Mouse (Mus musculus) neutrophil, adult 65 days (primary cell): Measurements from ENCODE around the gene Gm10670. TPM values are rescaled to one million over a fixed set of nuclear protein-coding genes. Genes with fewer than 3 reads are reported as not detected.

ENCODE experiments used
- total RNA-seq: library from RNA; stranded (reverse); gene quantifications from 2 replicates; pipeline ENCODE4 v1.2.4, GENCODE M21; 2023

The Gm10670 gene
- total RNA-seq: not detected in 2 replicates

DNA sequence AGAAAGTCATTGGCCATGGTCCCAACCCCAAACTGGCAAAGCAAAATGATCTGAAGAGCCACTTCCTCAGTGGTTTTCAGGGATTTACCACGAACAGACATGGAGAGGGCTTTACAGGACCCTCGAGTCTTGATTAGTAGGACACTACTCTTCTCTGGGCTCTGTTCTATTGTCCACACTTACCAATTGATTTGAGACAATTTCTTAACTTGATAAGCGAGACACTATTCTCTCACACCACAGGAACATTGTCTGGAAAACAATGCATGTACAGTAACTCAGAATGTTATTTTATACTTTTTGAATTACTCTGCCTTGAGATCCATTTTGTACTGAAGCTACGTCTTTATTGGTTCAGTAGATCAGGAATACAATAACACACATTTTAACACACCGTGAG lies at the start of gene Gm10670:
Gene Gm10670 (minus strand): TSS at position 101 of the 400 bp plus-strand sequence.

DNA sequence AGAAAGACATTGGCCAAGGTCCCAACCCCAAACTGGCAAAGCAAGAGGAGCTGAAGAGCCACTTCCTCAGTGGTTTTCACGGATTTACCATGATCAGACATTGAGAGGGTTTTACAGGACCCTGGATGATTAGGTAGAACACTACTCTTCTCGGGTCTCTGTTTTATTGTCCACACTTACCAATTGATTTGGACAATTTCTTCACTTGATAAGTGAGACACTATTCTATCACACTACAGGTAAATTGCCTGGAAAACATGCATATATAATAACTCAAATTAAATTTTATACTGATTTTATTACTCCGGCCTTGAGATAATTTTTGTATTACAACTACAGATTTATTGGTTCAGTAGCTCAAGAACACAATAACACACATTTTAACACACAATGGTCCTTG lies 35.7 kb upstream of the Gm10670 start, which contains the start of gene Vmn1r103:
Gene Vmn1r103 (minus strand): TSS at position 101 of the 400 bp plus-strand sequence.

DNA sequence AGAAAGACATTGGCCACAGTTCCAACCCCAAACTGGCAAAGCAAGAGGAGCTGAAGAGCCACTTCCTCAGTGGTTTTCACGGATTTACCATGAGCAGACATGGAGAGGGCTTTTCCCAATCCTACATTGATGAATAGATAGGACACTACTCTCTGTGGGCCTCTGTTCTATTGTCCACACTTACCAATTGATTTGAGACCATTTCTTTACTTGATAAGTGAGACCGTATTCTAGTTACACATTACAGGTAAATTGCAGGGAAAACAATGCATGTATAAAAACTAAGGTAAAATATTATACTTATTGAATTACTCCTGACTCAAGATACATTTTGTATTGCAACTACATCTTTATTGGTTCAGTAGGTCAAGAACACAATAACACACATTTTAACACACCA lies 32.2 kb downstream of the Gm10670 start, which contains the start of gene Vmn1r101:
Gene Vmn1r101 (minus strand): TSS at position 101 of the 400 bp plus-strand sequence.

Other genes starting within 250 kb of the Gm10670 start
- gene Gm4498, start 241.1 kb downstream of the Gm10670 start, total RNA-seq: not detected in 2 replicates
- not detected in 2 replicates for gene Gm5890, start 212.1 kb downstream of the Gm10670 start, total RNA-seq
- not detected in 2 replicates for gene Gm4133, start 140.9 kb downstream of the Gm10670 start, total RNA-seq
- not detected in 2 replicates for gene Gm5728, start 99.5 kb downstream of the Gm10670 start, total RNA-seq
- not detected in 2 replicates for gene Vmn1r100, start 57.0 kb downstream of the Gm10670 start, total RNA-seq
- gene Vmn1r101, start 32.3 kb downstream of the Gm10670 start, total RNA-seq: not detected in 2 replicates
- gene Vmn1r103, start 35.6 kb upstream of the Gm10670 start, total RNA-seq: not detected in 2 replicates
- gene Vmn1r104, start 58.9 kb upstream of the Gm10670 start, total RNA-seq: not detected in 2 replicates
- not detected in 2 replicates for gene Gm5726, start 70.8 kb upstream of the Gm10670 start, total RNA-seq
- not detected in 2 replicates for gene Gm4141, start 101.3 kb upstream of the Gm10670 start, total RNA-seq
- gene Gm4513, start 124.1 kb upstream of the Gm10670 start, total RNA-seq: not detected in 2 replicates
- not detected in 2 replicates for gene Vmn1r107, start 194.0 kb upstream of the Gm10670 start, total RNA-seq
- gene Vmn1r111, start 228.3 kb upstream of the Gm10670 start, total RNA-seq: not detected in 2 replicates